Mouse (Mus musculus) spleen, adult 12 weeks (tissue): ENCODE measurements around the gene Hltf.
"Not testable (repeated sequence)": the region's sequence is repeated elsewhere in the genome, so short reads cannot be mapped to it uniquely, and the experiment has no call there.

Experiments used
- DNase-seq: peaks from one replicate; pipeline ENCODE4 v3.0.0; 2022; ENCODE audit warnings: low spot score

Gene Hltf

GRCm38 (mm10) chr3:20057306-20058196 lies at the start of gene Hltf:
TSS of gene Hltf (plus strand) at chr3:20057811.
- DNase-seq = peak; percentile 89

- DNase-seq = no peak
Measured at GRCm38 (mm10) chr3:20010464-20010863, 47.1 kb upstream of the Hltf start.

GRCm38 (mm10) chr3:20010905-20011304 lies 46.7 kb upstream of the Hltf start:
- not testable (repeated sequence) for DNase-seq

GRCm38 (mm10) chr3:20014454-20014853 lies 43.2 kb upstream of the Hltf start:
- DNase-seq = no peak

- DNase-seq = no peak
Measured at GRCm38 (mm10) chr3:20018076-20018475, 39.5 kb upstream of the Hltf start.

- no peak for DNase-seq
Measured at GRCm38 (mm10) chr3:20023832-20024231, 33.8 kb upstream of the Hltf start.

- DNase-seq = no peak
Measured at GRCm38 (mm10) chr3:20026481-20026880, 31.1 kb upstream of the Hltf start.

- no peak for DNase-seq
Measured at GRCm38 (mm10) chr3:20026996-20027689, 30.5 kb upstream of the Hltf start.

- no peak for DNase-seq
Measured at GRCm38 (mm10) chr3:20027788-20028187, 29.8 kb upstream of the Hltf start.

GRCm38 (mm10) chr3:20028640-20029039 lies 29.0 kb upstream of the Hltf start:
- no peak for DNase-seq

- no peak for DNase-seq
Measured at GRCm38 (mm10) chr3:20030807-20031206, 26.8 kb upstream of the Hltf start.

GRCm38 (mm10) chr3:20033761-20034718 lies 23.6 kb upstream of the Hltf start:
- DNase-seq = no peak

GRCm38 (mm10) chr3:20034719-20035404 lies 22.7 kb upstream of the Hltf start, which contains the start of gene Hps3:
TSS of gene Hps3 (minus strand) at chr3:20035315.
- DNase-seq = peak; percentile 80

GRCm38 (mm10) chr3:20036069-20036468 lies 21.5 kb upstream of the Hltf start:
- no peak for DNase-seq

- DNase-seq = not testable (repeated sequence)
Measured at GRCm38 (mm10) chr3:20041461-20041860, 16.1 kb upstream of the Hltf start.

GRCm38 (mm10) chr3:20044736-20045135 lies 12.9 kb upstream of the Hltf start:
- DNase-seq = not testable (repeated sequence)

- no peak for DNase-seq
Measured at GRCm38 (mm10) chr3:20058197-20058541, 558 bp downstream of the Hltf start.

GRCm38 (mm10) chr3:20076145-20077053 lies 18.8 kb downstream of the Hltf start:
- no peak for DNase-seq

- no peak for DNase-seq
Measured at GRCm38 (mm10) chr3:20082161-20082560, 24.6 kb downstream of the Hltf start.

GRCm38 (mm10) chr3:20103830-20104229 lies 46.2 kb downstream of the Hltf start:
- no peak for DNase-seq
